Comparison of ENCODE assay signal across 8 mouse cellular contexts in genomic region chr12:51845261-51845660, GRCm38 (mm10). TPM values are rescaled to one million over a fixed set of nuclear protein-coding genes. Genes with fewer than 3 reads are reported as not detected.
DNase-seq lines count a peak whose midpoint lies in the region; ATAC-seq and TF ChIP-seq lines count a peak whose summit lies in the region.

No protein-coding gene starts in this region.

- no peak for TF ChIP-seq EP300 in MEL (IDR thresholded peaks at IDR 0.05; ENCODE audit: low read depth in 1 of 2, low read length in 2 of 2)

- no peaks in the 10 kb centered on the region for H3K9me3 ChIP-seq in heart, embryonic 14.5 days (ENCODE audit: control insufficient read depth, low read length)
- no peaks in the 10 kb centered on the region for H3K9me3 ChIP-seq in MEL (replicated peaks; ENCODE audit: insufficient read depth, low read length)
- no peaks in the 10 kb centered on the region for H3K9me3 ChIP-seq in hindbrain, embryonic 12.5 days (replicated peaks)
- 0 out of 2 replicates have a peak, but pooled peaks cover 4% of the 10 kb centered on the region for H3K9me3 ChIP-seq in midbrain, embryonic 10.5 days (replicated peaks)

- TF ChIP-seq POLR2A in MEL (IDR thresholded peaks at IDR 0.05; ENCODE audit: control insufficient read depth in 1 of 2, insufficient read depth in 1 of 2, low read depth in 1 of 2, low read length in 2 of 2, poor library complexity in 1 of 2) = no peak

- no peak overlapping the region for H3K27ac ChIP-seq in heart, embryonic 14.5 days (replicated peaks in 1 of 2; ENCODE audit: control insufficient read depth in 1 of 2, insufficient read depth in 1 of 2, low read depth in 2 of 2, low read length in 2 of 2)
- H3K27ac ChIP-seq in MEL (ENCODE audit: control insufficient read depth, low read depth, low read length) = peak overlapping the region; percentile 17
- H3K27ac ChIP-seq in hindbrain, embryonic 12.5 days = no peak overlapping the region
- peak overlapping the region; percentile 83; the same call in 1 of the 2 replicates for H3K27ac ChIP-seq in midbrain, embryonic 10.5 days (replicated peaks)

- no peaks in the 10 kb centered on the region for H3K27me3 ChIP-seq in heart, embryonic 14.5 days (ENCODE audit: control insufficient read depth, insufficient read depth, low read length)
- H3K27me3 ChIP-seq in MEL (ENCODE audit: control insufficient read depth in 1 of 2, insufficient read depth in 2 of 2, low read length in 2 of 2) = no peaks in the 10 kb centered on the region
- no peaks in the 10 kb centered on the region for H3K27me3 ChIP-seq in hindbrain, embryonic 12.5 days
- peaks cover 9% of the 10 kb centered on the region for H3K27me3 ChIP-seq in midbrain, embryonic 10.5 days (ENCODE audit: low read depth, poor library complexity, severe bottlenecking)

- no peak for DNase-seq in heart, adult 18-20 months
- no peak for DNase-seq in MEL (ENCODE audit: low read depth, low spot score)
- DNase-seq in midbrain, embryonic 10.5 days (ENCODE audit: low spot score) = no peak
- no peak for DNase-seq in urinary bladder, postnatal 36 days (ENCODE audit: low spot score in 2 of 2)
- no peak for DNase-seq in thymus, postnatal 14 days
- DNase-seq in gastrocnemius, postnatal 14 days = no peak

- 14% methylated on average over 1 of the region's 1 CpGs for WGBS in heart, embryonic 14.5 days
- 24% methylated on average over 1 of the region's 1 CpGs for WGBS in hindbrain, embryonic 12.5 days
- WGBS in midbrain, embryonic 10.5 days = 40% methylated on average over 1 of the region's 1 CpGs

- no peak overlapping the region for H3K9ac ChIP-seq in heart, embryonic 14.5 days (ENCODE audit: low read length)
- H3K9ac ChIP-seq in MEL (ENCODE audit: control insufficient read depth, low read depth, low read length, poor library complexity, severe bottlenecking) = peak overlapping the region; percentile 4
- no peak overlapping the region for H3K9ac ChIP-seq in hindbrain, embryonic 12.5 days

- H3K4me3 ChIP-seq in heart, embryonic 14.5 days (ENCODE audit: control insufficient read depth in 1 of 2, insufficient read depth in 1 of 2, low read depth in 1 of 2, low read length in 2 of 2) = peak overlapping the region in 1 of 2 experiments; percentile 50; a peak in 3 of 4 replicates
- H3K4me3 ChIP-seq in MEL (ENCODE audit: control insufficient read depth in 1 of 2, insufficient read depth in 1 of 2, low read depth in 2 of 2, low read length in 2 of 2) = peak overlapping the region; percentile 1 to 34; a peak in 2 of 4 replicates
- peak overlapping the region; percentile 47 for H3K4me3 ChIP-seq in hindbrain, embryonic 12.5 days
- peak overlapping the region; percentile 69 for H3K4me3 ChIP-seq in midbrain, embryonic 10.5 days

- H3K36me3 ChIP-seq in heart, embryonic 14.5 days (ENCODE audit: control insufficient read depth, insufficient read depth, low read length) = no peaks in the 10 kb centered on the region
- H3K36me3 ChIP-seq in MEL (ENCODE audit: control insufficient read depth in 1 of 2, insufficient read depth in 2 of 2, low read length in 2 of 2) = peaks cover 0 to 46% of the 10 kb centered on the region in 2 experiments; a peak in 2 of 4 replicates
- H3K36me3 ChIP-seq in hindbrain, embryonic 12.5 days = no peaks in the 10 kb centered on the region
- no peaks in the 10 kb centered on the region for H3K36me3 ChIP-seq in midbrain, embryonic 10.5 days

- H3K4me2 ChIP-seq in heart, embryonic 14.5 days (ENCODE audit: low read length) = peak overlapping the region; percentile 74
- H3K4me2 ChIP-seq in hindbrain, embryonic 12.5 days (replicated peaks) = peak overlapping the region; percentile 61

- no peak for TF ChIP-seq CTCF in MEL (IDR thresholded peaks at IDR 0.05 in 2 of 3, conservative IDR thresholded peaks at IDR 0.05 in 1 of 3; ENCODE audit: control insufficient read depth in 1 of 3, insufficient read depth in 1 of 3, low read depth in 2 of 3, low read length in 3 of 3, poor library complexity in 1 of 3, severe bottlenecking in 1 of 3)

- H3K79me2 ChIP-seq in MEL (ENCODE audit: control insufficient read depth, insufficient read depth, low read length, poor library complexity) = no peaks in the 10 kb centered on the region; the same call in 1 of the 2 replicates

- TF ChIP-seq RAD21 in MEL (IDR thresholded peaks at IDR 0.05; ENCODE audit: low read depth, low read length) = no peak

- peaks cover 2 to 18% of the 10 kb centered on the region in 2 experiments; a peak in 2 of 4 replicates for H3K4me1 ChIP-seq in heart, embryonic 14.5 days (ENCODE audit: control insufficient read depth in 2 of 2, insufficient read depth in 2 of 2, low read length in 2 of 2)
- peaks cover 20 to 37% of the 10 kb centered on the region in 2 experiments for H3K4me1 ChIP-seq in MEL (ENCODE audit: control insufficient read depth in 1 of 2, insufficient read depth in 2 of 2, low read length in 2 of 2)
- H3K4me1 ChIP-seq in hindbrain, embryonic 12.5 days = peaks cover 6% of the 10 kb centered on the region
- H3K4me1 ChIP-seq in midbrain, embryonic 10.5 days = peaks cover 19% of the 10 kb centered on the region

- intact Hi-C loops in gastrocnemius, postnatal 14 days (cut with DNase I; ENCODE audit: low total_unique reads) = no loop called here

- ATAC-seq in heart, embryonic 14.5 days (ENCODE audit: insufficient number of reproducible peaks, insufficient read depth, low FRiP score, low read depth) = no peak
- ATAC-seq in hindbrain, embryonic 12.5 days (ENCODE audit: low FRiP score) = peak; percentile 11; the same call in 1 of the 2 replicates

TF ChIP-seq in MEL, 35 proteins besides CTCF, POLR2A, EP300 and RAD21:
- TF ChIP-seq MAX (IDR thresholded peaks at IDR 0.05; ENCODE audit: low read length) (no peak), GABPA (IDR thresholded peaks at IDR 0.05; ENCODE audit: low read depth, low read length) (no peak), BHLHE40 (IDR thresholded peaks at IDR 0.05; ENCODE audit: borderline replicate concordance, low read depth, low read length) (no peak), MEF2A (IDR thresholded peaks at IDR 0.05; ENCODE audit: extremely low read depth, insufficient replicate concordance, low read depth, low read length, poor library complexity, severe bottlenecking) (no peak), CHD2 (IDR thresholded peaks at IDR 0.05; ENCODE audit: low read length) (no peak), ZKSCAN1 (IDR thresholded peaks at IDR 0.05; ENCODE audit: low read depth, low read length) (no peak), NELFE (IDR thresholded peaks at IDR 0.05; ENCODE audit: low read depth, low read length) (no peak; the same call in 1 of the 2 replicates), MAZ (IDR thresholded peaks at IDR 0.05; ENCODE audit: low read depth, low read length) (no peak), MYC (IDR thresholded peaks at IDR 0.05; ENCODE audit: low read depth, low read length) (no peak), NRF1 (IDR thresholded peaks at IDR 0.05; ENCODE audit: insufficient read depth, low read depth, low read length, poor library complexity, severe bottlenecking) (no peak), MAFK (IDR thresholded peaks at IDR 0.05; ENCODE audit: borderline replicate concordance, low read depth, low read length) (no peak), KAT2A (conservative IDR thresholded peaks at IDR 0.05; ENCODE audit: low read depth, low read length) (no peak), JUND (IDR thresholded peaks at IDR 0.05; ENCODE audit: low read depth, low read length) (no peak), TCF12 (IDR thresholded peaks at IDR 0.05; ENCODE audit: low read depth, low read length) (no peak), E2F4 (IDR thresholded peaks at IDR 0.05; ENCODE audit: borderline replicate concordance, low read depth, low read length) (no peak), RCOR1 (IDR thresholded peaks at IDR 0.05; ENCODE audit: low read depth, low read length) (no peak)

RNA-seq across cellular contexts. Expression of gene Hectd1, which starts 15.9 kb away (rescaled TPM):
- polyA plus RNA-seq in heart, embryonic 14.5 days (2014; fragmentation: Nextera tagmentation; extraction: Ambion mirVana) = 43.3 and 43.6 TPM in 2 replicates
- 10 to 100 TPM; 78.2 to 80.3 TPM for total RNA-seq in heart, adult 18-20 months (2021)
- total RNA-seq in MEL (2012; rRNA removed) = 67.3 and 72.0 TPM in 2 replicates
- 100 to 1,000 TPM in 1 of 2 experiments, 10 to 100 TPM in 1; 55.2 to 248 TPM for polyA plus RNA-seq in MEL (2012; ENCODE audit: insufficient read depth in 1 of 2, insufficient read length in 2 of 2, low read depth in 1 of 2, low replicate concordance in 2 of 2, missing spikeins in 1 of 2)
- polyA plus RNA-seq in hindbrain, embryonic 12.5 days (2016; fragmentation: Nextera tagmentation; extraction: Ambion mirVana) = 40.9 and 42.8 TPM in 2 replicates
- polyA plus RNA-seq in midbrain, embryonic 10.5 days (2016; fragmentation: Nextera tagmentation; extraction: Ambion mirVana) = 29.1 and 30.4 TPM in 2 replicates
- total RNA-seq in gastrocnemius, postnatal 14 days (2021) = 10 to 100 TPM; 79.2 to 97.2 TPM

Comparison
In these comparisons a context has a peak if more than half of its experiments do, and no peak if none do; other contexts are left out.
1. H3K27ac ChIP-seq: peak in MEL (single experiment) and midbrain, embryonic 10.5 days (single experiment); none in heart, embryonic 14.5 days (0 of 2) and hindbrain, embryonic 12.5 days (single experiment).